Mouse (Mus musculus): Measurements from ENCODE around the gene Tmcc2.
A peak's percentile ranks its signal among the peaks of the same experiment; 100 is the strongest.

Tmcc2 gene

DNA sequence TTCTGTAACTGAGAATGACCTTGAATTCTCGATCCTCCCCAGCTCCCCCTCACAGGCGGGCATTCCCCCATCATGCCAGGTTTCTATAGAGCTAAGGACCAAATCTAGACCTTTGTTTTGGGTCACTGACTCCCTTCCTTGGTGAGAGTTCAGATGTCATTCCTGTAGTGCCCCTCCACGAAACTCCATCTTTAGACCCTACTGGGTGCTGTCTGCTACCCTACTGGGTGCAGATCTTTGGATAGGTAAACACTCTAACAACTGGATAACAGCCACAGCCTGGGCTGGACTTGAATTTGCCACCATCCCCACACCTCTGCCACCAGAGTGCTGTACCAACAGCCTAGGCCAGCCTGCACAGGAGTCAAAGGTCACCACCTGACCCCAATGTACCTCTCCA lies 48.6 kb downstream of the Tmcc2 start:
- DNase-seq (ENCODE audit: low read depth, low spot score): no peak

DNA sequence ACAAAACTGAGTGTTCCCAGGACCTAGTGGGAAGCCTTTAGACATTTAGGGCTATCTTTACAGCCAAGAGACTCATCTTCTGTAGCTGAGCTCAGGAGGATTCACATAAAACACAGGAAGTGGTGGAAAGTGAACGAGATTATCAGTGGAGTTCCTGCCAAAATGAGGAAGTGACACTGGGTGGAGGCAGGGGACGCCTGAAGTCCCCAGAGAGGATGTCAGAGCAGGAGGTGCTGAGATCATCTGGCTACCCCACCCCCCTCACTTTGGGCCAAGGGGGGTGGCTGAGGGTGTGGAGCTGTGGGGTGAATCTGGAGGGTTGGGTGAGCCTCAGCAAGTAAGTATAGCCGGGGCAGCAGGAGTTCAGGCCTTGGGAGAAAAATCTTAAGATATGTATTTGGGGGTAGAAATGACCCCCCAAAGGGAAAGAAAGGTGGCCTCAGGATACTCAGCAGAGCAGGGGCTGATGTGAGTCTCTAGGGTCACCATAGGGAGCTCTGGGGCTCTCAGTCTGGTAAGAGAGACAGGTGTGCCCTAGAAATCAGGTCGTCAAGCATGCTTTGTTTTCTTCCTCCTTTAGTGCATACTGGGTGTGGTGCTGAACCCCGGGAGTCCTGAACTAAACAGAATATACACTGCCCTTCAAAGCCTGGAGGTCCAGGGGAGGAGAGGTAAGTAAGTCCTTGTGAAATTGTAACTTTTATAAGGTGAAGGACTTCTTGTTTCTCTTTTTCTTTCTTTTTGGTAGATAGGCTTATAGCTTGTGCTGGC lies 49.2 kb downstream of the Tmcc2 start:
- DNase-seq (ENCODE audit: low read depth, low spot score): no peak

DNA sequence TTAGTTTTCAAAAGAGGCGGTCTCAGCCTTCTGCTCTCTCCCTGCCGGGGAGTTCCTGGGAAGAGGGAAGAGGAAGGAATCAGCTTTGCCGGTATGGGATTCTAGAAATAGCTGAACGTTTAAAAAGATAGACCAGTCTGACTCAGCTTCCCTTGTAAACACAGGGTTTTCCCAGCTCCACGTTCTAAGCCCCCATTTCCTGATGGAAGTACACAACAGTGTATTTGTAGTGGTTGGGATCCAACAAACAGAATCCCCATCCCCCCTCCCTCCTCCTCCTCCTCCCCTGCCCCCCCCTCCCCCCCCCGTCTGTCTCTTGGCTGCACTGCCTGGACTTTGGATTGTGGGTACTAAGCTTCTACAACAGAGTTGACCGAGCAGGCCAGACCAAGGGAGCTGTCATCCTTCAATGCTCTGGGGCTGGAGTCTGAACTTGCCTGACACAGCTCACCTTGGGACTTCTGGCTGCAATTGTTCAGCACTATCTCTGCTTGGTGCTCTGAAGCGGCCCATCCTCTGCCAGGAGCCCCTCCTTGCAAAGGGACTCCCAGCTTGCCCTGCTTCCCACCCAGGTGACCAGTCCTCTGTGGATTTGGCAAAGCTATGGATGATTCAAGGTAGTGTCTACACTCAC lies 52.9 kb downstream of the Tmcc2 start:
- no peak for DNase-seq (ENCODE audit: low read depth, low spot score)

DNA sequence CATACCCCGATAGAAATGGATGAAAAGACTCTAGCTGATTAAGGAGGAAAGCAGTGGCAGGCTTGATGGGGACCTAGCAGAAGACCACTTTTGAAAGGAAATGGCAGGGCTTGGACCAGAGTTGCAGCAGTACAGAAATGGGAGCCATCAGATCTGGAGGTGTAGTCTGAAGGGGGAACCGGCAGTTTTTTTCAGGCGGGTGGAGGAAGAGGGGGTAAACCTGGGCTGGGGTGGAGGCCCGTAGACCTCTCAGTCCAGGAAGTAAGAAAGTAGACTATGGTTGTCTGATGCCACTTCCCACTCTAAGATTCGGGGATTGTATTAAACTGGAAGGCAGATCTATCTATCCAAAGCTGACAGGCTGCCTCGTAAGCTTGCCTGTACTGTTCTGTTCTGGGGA lies 54.2 kb downstream of the Tmcc2 start:
- DNase-seq (ENCODE audit: low read depth, low spot score): no peak

DNA sequence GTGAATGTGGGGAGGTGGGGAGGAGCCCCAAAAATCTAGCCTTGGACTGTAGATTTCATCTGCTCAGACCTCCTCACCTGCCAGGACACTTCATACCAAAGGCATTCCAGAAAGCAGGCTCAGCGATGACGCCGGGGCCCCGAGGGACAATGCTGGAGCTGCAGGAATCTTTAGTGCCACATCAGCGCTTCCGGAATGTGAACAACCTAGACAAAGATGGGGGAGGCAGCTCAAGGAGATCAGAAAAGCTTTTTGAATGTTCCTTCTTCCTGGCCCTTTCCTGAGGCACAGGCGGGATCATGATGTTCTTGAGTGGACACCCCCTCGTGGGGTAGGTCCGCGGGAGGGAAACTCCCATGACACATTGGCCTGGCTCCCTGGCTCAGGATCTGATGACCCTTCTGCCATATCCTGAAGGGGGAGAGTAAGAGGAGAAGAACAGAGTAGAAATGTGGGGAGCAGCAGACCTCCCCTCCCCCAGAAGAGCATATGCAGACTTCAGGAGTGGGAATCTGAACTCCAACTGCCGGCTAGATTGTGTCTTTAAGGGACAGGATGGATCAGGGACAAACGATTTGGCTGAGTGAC lies 55.6 kb downstream of the Tmcc2 start:
- DNase-seq (ENCODE audit: low read depth, low spot score): peak; percentile 97

DNA sequence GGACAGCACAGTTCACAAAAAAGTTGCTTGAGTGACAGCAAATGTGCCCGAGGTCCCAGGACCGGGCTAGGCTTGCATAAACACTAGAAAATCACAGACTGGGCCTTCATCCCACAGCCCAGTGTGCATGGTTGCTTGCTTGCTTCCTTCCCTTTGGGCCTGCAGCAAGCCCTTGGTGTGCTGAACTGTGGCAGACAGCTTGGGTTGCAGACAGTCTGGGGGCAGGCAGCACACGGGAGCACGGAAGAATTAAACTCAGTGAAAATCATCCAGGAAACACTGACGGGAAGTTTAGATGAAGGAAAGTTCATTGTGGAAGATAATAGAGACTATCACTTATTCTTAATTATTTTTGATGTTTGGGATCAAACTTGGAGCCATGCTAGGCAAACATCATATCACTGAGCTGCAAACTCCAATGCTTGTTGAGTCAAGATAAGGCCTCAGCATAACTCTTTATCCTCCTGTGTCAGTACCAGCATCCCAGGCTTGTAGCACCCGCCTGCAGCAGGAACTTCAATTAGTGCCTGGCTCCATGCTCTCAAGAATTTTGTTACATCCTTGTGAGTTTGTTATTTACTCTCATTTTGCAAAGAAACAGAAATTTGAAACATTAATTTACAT lies 56.8 kb downstream of the Tmcc2 start:
- no peak for DNase-seq (ENCODE audit: low read depth, low spot score)

DNA sequence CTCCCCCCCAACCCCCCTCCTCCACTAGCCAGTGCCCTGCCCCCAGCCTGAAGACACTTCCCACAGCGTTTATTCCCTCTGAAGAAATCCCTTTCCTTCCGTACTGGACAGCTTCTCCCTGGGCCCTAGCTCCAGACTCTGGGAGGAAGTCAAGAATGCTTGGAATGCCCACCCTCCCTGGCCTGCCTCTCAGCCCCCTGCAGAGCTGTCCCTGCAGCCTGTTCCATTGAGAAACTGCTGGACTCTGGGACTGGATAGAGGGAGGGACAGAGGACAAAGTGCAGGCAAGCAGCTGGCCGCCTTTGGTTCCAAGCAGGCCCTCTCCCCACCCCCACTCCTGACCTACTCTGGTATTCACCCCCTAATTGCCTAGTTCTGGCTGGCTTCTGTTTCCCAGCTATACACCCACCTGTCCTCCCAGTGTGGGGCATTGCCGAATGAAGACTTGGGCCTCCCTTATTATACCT lies 57.4 kb downstream of the Tmcc2 start:
- DNase-seq (ENCODE audit: low read depth, low spot score): peak; percentile 77

DNA sequence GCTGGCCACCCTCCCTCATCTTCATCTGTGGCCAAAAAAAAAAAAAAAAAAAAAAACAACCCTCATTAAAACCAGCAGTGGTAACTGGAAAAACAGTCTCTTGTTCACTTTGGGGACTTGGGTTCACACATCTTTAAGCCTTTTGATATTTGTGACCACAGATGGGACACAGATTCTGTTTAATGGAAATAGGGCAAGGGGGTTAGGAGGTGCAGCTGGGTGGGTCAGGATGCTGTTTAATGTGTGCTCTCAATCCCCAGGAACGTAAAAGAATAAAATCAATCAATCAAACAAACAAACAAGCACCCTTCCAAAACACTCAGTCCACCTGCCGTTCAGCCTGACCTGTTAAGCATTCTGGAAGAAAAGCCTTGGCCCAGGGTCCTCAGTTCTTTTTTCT lies 57.9 kb downstream of the Tmcc2 start:
- DNase-seq (ENCODE audit: low read depth, low spot score): no peak

DNA sequence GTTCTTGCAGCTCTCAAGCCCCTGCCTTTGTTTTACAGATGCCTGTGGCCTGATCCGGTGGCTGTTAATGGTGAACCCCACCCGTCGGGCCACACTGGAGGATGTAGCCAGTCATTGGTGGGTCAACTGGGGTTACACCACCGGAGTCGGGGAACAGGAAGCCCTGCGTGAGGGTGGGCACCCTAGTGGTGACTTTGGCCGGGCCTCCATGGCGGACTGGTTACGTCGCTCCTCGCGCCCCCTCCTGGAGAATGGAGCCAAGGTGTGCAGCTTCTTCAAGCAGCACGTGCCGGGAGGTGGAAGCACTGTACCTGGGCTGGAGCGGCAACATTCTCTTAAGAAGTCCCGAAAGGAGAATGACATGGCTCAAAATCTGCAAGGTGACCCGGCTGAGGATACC lies 59.8 kb downstream of the Tmcc2 start:
- no peak for DNase-seq (ENCODE audit: low read depth, low spot score)

DNA sequence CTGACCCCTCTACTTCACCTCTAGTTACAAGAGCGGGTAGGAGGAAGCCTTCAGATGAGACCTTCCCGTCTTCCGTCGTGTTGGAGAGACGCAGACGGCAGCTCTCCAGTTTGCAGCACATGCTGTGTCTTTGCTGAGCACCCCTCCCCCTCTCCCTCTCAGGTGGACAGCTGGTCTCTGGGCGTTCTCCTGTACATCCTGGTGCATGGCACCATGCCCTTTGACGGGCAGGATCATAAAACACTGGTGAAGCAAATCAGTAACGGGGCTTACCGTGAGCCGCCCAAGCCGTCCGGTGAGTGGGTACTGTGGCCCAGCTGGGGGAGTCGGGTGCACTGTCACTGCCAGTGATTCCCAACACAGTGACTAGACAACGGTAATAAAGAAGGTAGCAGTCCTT lies 60.7 kb downstream of the Tmcc2 start:
- DNase-seq (ENCODE audit: low read depth, low spot score): no peak

DNA sequence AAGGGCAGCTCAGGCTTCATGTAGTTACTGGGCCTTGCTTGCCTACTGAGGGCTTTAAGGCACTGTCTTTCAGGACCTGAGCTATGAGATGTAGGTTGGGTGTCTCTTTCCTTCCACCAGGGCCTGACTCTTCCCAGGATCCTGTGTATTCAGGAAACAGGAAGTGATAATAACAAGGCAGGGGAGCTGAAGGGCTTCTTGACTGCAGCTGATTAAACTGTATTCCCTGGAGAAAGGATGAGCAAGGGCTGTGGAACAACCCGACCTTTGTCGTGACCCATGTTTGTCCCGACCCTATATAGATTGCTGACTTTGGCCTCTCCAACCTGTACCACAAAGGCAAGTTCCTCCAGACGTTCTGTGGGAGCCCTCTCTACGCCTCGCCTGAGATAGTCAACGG lies 61.4 kb downstream of the Tmcc2 start:
- no peak for DNase-seq (ENCODE audit: low read depth, low spot score)

DNA sequence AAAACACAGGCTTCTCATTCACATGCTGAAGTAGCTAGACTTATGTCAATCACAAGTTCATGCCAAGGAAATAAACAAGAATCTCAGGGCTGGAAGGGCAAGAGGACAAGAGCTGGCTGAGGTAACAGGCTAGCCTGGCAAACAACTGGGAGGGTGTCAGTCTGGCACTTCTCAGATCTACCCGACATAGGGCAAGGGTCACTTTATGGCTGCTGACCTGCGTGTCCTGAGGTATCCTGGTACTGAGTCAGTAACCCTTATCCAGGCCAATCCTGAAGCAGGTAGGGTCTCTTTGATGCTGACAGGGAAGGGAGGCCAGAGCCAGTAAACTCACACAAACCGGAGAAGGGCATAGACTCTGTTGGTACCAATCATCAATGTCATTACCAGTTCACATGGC lies 62.5 kb downstream of the Tmcc2 start:
- DNase-seq (ENCODE audit: low read depth, low spot score): no peak

DNA sequence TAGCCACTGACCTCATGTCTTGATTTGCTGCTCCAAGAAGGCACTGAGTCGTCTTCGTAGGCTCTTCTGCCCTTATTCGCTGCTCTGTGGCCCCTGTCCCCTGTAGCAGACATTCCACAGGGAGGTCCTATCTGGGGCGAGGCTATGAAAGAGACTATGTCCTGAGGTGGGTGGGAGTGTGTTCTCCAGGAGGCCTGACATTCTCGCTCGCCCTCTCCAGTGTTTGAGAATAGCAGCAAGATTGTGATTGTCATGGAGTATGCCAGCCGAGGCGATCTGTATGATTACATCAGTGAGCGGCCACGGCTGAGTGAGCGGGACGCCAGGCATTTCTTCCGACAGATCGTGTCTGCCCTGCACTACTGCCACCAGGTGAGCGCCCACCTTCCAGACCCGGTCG lies 63.6 kb downstream of the Tmcc2 start:
- DNase-seq (ENCODE audit: low read depth, low spot score): no peak

DNA sequence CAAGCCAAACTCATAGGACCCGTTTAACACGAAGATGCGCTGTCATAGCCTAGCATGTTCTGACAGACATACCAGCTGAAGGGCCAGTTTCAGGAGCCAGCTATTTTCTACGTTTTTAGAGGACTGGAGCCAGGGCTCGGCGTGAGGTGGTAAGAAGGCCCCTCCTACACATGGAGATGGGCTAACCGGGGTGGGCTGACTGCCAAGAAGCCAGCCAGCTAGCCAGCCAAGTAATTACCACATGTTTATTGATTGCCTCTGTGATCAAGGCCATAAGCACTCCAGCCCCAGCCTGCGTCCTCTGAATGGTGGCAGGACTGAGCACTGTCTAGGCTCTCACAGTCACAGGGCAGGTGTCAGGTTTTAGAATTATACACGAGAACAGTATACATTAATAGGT lies 64.3 kb downstream of the Tmcc2 start:
- no peak for DNase-seq (ENCODE audit: low read depth, low spot score)

DNA sequence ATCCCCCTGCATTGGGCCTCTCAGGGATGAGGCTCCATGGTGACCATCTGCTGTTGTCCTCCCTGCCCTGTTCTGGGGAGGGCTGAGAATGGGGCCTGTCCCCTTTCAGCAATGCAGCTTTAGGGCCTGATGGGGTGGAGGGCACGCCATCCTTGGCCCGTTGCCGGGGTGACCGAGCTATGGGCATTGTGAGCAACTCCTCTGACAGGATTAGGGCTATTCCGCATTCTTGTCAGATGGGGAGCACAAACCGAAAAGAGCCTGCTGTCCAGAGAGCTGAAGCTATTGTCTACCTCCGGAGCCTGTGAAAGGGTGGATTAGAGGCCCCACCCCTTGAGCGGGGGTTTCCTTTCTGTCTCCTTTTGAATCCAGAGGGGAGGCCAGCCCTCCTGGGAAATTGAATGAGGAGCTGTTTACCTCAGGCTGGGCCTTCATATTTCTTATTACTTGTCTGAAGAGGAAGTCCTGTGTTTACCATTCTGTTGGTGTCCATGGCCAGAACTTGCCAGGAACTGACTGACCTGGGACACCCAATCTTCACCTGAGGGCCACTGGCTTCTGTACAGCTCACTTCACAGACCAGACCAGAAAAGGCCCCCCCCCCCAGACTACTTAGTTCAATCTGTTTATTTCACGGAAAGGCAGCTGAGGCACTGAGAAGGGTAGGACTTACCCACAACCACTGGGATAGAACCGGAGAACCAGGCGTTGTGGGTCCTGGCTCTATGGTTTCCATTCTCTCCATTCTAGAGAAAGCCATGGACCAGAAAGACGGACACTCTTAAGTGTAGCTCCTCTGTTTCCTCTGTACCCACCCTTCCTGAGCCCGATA lies 68.2 kb downstream of the Tmcc2 start:
- no peak for DNase-seq (ENCODE audit: low read depth, low spot score)

DNA sequence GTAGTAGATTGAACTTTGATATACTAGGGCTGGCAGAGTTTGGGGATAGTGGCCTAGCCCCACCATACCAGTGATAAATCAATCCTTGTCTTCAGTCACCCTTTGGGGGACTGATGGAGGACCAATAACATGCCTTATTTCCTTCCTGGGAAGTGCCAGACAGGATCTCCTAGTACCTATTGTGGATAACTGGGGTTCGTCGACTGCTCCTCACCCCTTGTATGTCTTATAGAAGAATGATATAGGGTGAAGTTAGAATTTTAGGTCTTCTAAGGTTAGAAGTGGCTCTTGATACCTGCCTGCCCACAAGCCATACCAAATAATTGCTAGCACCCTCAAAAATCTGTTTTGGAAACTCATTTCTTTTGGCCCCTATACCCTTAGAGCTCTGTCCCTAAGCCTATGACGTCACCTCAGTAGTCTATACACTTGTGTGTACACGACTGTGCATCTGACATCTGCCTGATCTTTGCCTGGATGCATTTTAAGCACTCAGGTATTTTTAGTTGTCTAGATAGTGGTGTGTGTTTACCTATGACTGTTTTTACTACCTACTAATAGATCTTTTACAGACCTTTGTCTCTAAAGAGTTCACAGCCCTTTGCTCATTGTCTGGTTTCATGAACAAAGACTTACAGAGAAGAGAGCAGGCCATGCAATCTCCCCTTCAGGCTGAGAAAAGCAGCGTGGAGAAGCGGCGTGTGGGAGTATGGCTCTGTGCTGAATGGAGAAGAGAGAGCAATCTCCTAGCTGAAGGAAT lies 69.1 kb downstream of the Tmcc2 start:
- DNase-seq (ENCODE audit: low read depth, low spot score): no peak

DNA sequence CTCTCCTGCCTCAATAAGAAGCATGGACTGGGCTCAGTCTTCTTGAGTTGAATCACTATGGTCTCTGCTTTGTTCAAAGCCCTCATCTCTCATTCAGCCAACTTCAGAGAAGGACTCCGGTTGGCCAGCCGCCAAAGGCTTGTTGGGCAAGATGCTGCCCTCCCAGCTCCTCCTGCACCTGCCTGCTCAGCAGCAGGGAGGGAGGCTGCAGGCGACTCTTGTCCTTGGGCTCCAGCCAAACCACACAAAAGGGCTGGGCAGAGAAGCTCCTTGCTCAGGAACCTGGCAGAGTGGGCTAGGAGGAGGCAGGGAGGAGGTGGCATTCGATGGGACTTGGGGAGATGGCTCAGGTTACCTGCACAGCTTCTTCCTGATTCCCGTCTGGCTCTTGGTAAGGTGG lies 71.8 kb downstream of the Tmcc2 start:
- peak; percentile 72 for DNase-seq (ENCODE audit: low read depth, low spot score)

DNA sequence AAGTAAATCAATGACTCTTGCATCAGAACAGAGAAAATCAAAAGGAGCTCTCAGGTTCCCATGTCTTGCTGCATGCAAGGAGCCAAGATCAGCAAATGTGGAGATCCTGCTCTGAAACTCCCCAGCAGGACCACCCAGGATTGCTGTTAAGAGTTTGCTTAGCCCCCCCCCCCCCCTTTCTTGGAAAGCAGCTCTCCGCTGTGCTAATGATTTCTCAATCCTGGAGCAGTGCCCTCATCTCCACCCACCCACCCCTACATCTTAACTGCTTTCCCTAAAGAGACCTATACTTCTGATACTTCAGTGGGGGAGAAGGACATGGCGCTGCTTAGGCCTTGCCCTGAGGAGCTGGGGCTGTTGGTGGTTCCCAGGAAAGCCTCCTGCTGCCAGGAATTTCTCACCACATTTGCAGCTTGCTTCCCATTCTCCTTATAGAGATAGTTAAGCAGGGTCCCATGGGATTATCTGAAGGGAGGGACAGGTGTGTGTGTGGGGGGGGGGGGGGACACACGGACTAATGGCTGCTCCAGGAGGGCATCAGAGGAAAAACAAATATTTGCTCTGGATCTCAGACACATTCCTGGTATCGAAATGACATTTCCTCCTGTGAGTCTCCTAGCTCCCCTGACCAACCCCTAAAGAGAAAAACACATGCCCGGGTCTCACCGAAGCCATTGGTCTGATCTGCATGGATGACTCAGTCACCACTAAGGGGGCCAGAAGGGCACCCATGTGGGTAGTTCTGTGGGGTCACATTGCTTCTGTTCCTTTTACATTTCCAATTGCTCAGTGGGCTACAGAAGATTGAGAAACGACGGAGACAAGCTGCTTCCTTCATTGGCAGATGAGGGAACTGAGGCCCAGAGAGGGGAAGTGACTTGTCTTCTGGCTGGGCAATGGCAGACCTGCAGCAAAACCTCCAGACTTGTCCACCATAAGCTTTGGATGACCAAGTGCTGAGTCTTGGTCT lies 72.9 kb downstream of the Tmcc2 start:
- peak; percentile 44 for DNase-seq (ENCODE audit: low read depth, low spot score)

DNA sequence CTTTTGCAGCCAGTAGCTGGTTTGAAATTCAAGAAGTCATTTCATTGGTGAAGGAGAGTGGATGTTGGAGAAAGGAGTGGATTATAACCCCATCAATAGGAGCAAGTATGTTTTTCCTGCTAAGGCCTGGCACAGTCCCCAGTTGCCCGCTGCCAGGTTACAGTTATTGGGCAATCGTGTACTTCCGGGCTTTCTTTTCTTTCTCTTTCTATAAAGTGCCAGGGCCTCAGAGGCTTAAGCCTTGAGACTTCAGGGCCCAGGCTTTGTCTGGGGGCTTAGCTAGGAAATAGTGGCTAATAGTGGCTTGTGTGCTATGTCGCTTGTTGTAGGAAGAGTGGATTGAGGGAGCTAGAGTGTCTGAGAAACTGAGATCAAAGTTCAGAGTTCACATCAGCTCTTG lies 73.7 kb downstream of the Tmcc2 start:
- DNase-seq (ENCODE audit: low read depth, low spot score): peak; percentile 78

DNA sequence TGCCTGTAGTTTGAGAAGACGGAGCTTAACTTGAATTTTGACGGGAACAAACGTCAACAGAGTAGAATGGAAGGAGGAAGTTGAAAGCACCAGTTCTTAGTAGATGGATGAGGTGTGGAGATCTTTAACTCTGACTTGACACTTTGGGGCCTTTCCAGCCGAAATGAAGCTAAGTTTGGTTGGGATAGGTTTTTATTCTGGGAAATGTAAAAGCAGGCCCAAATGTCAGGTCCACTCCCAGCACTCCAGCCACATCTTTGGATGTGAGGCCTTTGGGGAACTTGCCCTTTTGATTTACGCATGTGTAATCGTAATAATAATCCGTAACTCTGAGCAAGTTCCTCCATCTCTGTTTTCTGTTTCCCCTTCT lies 74.5 kb downstream of the Tmcc2 start:
- peak; percentile 33 for DNase-seq (ENCODE audit: low read depth, low spot score)
